36 mouse cellular contexts compared by ENCODE assay signal in genomic region chrX:168571808-168572207, GRCm38 (mm10). TPM values are rescaled to one million over a fixed set of nuclear protein-coding genes. Genes with fewer than 3 reads are reported as not detected.
"Had no signal": no experiment of that assay in that cellular context is flagged by ENCODE, and none has a peak within 500 bp of the region (broad histone marks: within the 10 kb centered on the region; RNA-seq: fewer than 3 reads in every experiment).

No protein-coding gene starts in this region.

- ATAC-seq: liver, embryonic 12.5 days; liver, postnatal 0 days; lung, postnatal 0 days; midbrain, embryonic 13.5 days; midbrain, embryonic 15.5 days; midbrain, embryonic 16.5 days had no signal

- DNase-seq: left cerebral cortex, postnatal 4 days; liver; liver, embryonic 13.5 days; liver, postnatal 0 days; lung, adult 18-20 months; lung, adult 2 months; lung, embryonic 14.5 days; lung, postnatal 10 days; lung, postnatal 14 days; lung, postnatal 36 days; lung, postnatal 4 days; midbrain, embryonic 14.5 days had no signal

- H3K9me3 ChIP-seq: limb, embryonic 10.5 days; limb, embryonic 12.5 days; limb, embryonic 13.5 days; limb, embryonic 15.5 days; liver, embryonic 12.5 days; liver, embryonic 13.5 days; liver, embryonic 15.5 days; lung, embryonic 15.5 days; megakaryocyte, embryonic 14.5 days; midbrain, embryonic 10.5 days; midbrain, embryonic 12.5 days; midbrain, embryonic 13.5 days; midbrain, embryonic 15.5 days had no signal

- H3K4me2 ChIP-seq: limb, embryonic 12.5 days; limb, embryonic 13.5 days; limb, embryonic 15.5 days; liver, embryonic 11.5 days; liver, embryonic 12.5 days; liver, embryonic 13.5 days; liver, embryonic 15.5 days; lung, embryonic 14.5 days; lung, embryonic 15.5 days; midbrain, embryonic 11.5 days; midbrain, embryonic 12.5 days; midbrain, embryonic 13.5 days; midbrain, embryonic 15.5 days had no signal

- H3K27me3 ChIP-seq: liver, embryonic 12.5 days; liver, embryonic 13.5 days; liver, embryonic 15.5 days; lung, embryonic 15.5 days had no signal

- H3K9ac ChIP-seq: limb, embryonic 12.5 days; limb, embryonic 13.5 days; limb, embryonic 15.5 days; liver, embryonic 12.5 days; liver, embryonic 13.5 days; liver, embryonic 14.5 days; liver, embryonic 15.5 days; liver, postnatal 0 days; lung, embryonic 14.5 days; lung, embryonic 15.5 days; midbrain, embryonic 12.5 days; midbrain, embryonic 13.5 days; midbrain, embryonic 15.5 days had no signal

- H3K36me3 ChIP-seq: limb, embryonic 10.5 days; limb, embryonic 12.5 days; limb, embryonic 13.5 days; limb, embryonic 15.5 days; liver, embryonic 12.5 days; liver, embryonic 13.5 days; liver, embryonic 15.5 days; lung, embryonic 15.5 days; midbrain, embryonic 10.5 days; midbrain, embryonic 12.5 days; midbrain, embryonic 13.5 days; midbrain, embryonic 15.5 days had no signal

- H3K4me1 ChIP-seq: limb, embryonic 10.5 days; limb, embryonic 12.5 days; limb, embryonic 13.5 days; limb, embryonic 15.5 days; liver, embryonic 12.5 days; liver, embryonic 13.5 days; liver, embryonic 15.5 days; lung, embryonic 15.5 days; megakaryocyte, embryonic 14.5 days; midbrain, embryonic 10.5 days; midbrain, embryonic 12.5 days; midbrain, embryonic 13.5 days; midbrain, embryonic 15.5 days had no signal

- H3K27ac ChIP-seq: left cerebral cortex, adult 2 months; limb, embryonic 10.5 days; limb, embryonic 12.5 days; limb, embryonic 13.5 days; limb, embryonic 15.5 days; liver, embryonic 12.5 days; liver, embryonic 13.5 days; liver, embryonic 14.5 days; liver, embryonic 15.5 days; lung, embryonic 15.5 days; macrophage; midbrain, embryonic 10.5 days; midbrain, embryonic 12.5 days; midbrain, embryonic 13.5 days; midbrain, embryonic 15.5 days had no signal

- H3K4me3 ChIP-seq: left cerebral cortex, adult 2 months; limb, embryonic 10.5 days; limb, embryonic 12.5 days; limb, embryonic 13.5 days; limb, embryonic 15.5 days; liver, embryonic 12.5 days; liver, embryonic 13.5 days; liver, embryonic 15.5 days; lung, embryonic 15.5 days; megakaryocyte, embryonic 14.5 days; midbrain, embryonic 10.5 days; midbrain, embryonic 12.5 days; midbrain, embryonic 13.5 days; midbrain, embryonic 15.5 days; myocyte had no signal

RNA-seq across cellular contexts. Expression of gene Frmpd4, which starts 5.2 kb away (rescaled TPM):
- total RNA-seq: liver, adult 2 months; megakaryocyte-erythroid progenitor cell, adult 5-6 weeks; monocyte, adult 5-6 weeks had no signal
- polyA plus RNA-seq: liver, adult 2 months; liver, embryonic 11.5 days; liver, embryonic 12.5 days; liver, embryonic 13.5 days; liver, embryonic 15.5 days; liver, embryonic 16.5 days; liver, postnatal 0 days; macrophage had no signal
